Mouse (Mus musculus): ENCODE results near the gene B9d2. TPM values are rescaled to one million over a fixed set of nuclear protein-coding genes. Genes with fewer than 3 reads are reported as not detected.
A peak's percentile ranks its signal among the peaks of the same experiment; 100 is the strongest.

The B9d2 gene
- total RNA-seq, 1 experiment, result 5.5 TPM

DNA sequence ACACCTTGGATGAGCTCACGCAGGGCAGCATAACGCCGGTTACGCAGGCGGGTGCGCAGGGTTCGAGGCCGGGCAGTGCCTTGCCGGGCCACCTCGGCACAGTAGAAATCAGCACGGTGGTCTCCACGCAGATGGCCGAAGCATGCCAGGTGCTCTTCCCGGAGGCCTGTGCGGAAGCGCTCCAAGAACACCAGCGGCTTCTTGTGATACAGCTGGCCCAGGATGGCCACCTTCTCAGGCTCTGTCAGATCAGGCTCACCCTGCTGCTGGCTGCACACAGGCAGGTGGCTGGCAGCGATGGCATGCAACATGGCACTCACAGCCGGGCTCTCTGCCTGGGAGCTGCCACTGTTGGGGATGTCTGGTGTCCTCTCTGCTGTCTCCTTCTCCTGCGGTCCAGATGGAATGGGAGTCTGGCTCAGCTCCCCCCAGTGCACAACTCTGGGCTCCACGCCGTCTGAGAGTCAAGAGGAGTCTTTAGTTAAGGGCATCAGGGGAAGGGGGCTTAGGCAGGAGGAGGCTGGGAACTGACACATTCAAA is 35.2 kb downstream of the B9d2 start:
- Histone ChIP-seq H3K27ac (ENCODE audit: insufficient read depth, low read depth, low read length, poor library complexity, severe bottlenecking) (no peak overlapping the region), H3K9me3 (ENCODE audit: control insufficient read depth, insufficient read depth, low read depth, low read length) (no peaks in the 10 kb centered on the region), H3K4me3 (ENCODE audit: insufficient read depth in 1 of 2, low read depth in 1 of 2, low read length in 2 of 2, poor library complexity in 1 of 2, severe bottlenecking in 1 of 2) (no peak overlapping the region; a peak in 1 of 4 replicates), H3K4me1 (ENCODE audit: control insufficient read depth in 2 of 2, insufficient read depth in 2 of 2, low read length in 2 of 2, poor library complexity in 1 of 2) (peaks cover 3 to 5% of the 10 kb centered on the region in 2 experiments; a peak in 1 of 4 replicates), H3K36me3 (ENCODE audit: control insufficient read depth, insufficient read depth, low read length, poor library complexity, severe bottlenecking) (peaks cover 39% of the 10 kb centered on the region), H3K9ac (ENCODE audit: insufficient read depth, low read depth, low read length, poor library complexity, severe bottlenecking) (no peak overlapping the region)
- TF ChIP-seq HCFC1 (IDR thresholded peaks at IDR 0.05; ENCODE audit: borderline replicate concordance, insufficient read depth, low read length) (no peak), ZNF384 (IDR thresholded peaks at IDR 0.05; ENCODE audit: low read depth, low read length) (no peak), MAFK (IDR thresholded peaks at IDR 0.05; ENCODE audit: insufficient read depth, low read depth, low read length) (no peak), CHD2 (IDR thresholded peaks at IDR 0.05; ENCODE audit: low read depth, low read length) (no peak)
- in situ Hi-C loops (cut with MboI; ENCODE audit: low sequenced_read_pairs in 2 of 2, unreplicated experiment in 2 of 2), result no loop called here
- no peak for DNase-seq (ENCODE audit: low read depth, low spot score)

DNA sequence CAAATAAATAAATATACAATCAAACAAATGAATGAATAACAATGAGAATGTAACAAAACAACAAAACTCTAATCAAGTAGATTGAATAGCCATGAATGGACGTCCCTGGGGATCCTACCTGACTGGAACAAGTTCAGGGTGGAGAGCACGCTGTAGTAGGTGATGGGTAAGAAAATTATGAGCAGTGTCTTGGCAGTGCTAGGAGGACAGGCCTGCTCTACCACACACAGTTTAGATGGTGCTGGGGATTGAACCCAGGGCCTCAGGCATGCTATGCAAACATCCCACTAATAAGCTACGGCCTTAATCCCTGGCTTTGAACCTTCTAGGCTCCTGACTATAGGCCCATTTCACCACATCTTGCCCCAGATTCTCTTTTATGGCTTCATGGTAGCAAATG is 36.9 kb downstream of the B9d2 start:
- Histone ChIP-seq H3K4me3 (ENCODE audit: insufficient read depth in 1 of 2, low read depth in 1 of 2, low read length in 2 of 2, poor library complexity in 1 of 2, severe bottlenecking in 1 of 2) (no peak overlapping the region), H3K4me1 (ENCODE audit: control insufficient read depth in 2 of 2, insufficient read depth in 2 of 2, low read length in 2 of 2, poor library complexity in 1 of 2) (peaks cover 0 to 3% of the 10 kb centered on the region in 2 experiments; a peak in 1 of 4 replicates), H3K27ac (ENCODE audit: insufficient read depth, low read depth, low read length, poor library complexity, severe bottlenecking) (no peak overlapping the region), H3K9ac (ENCODE audit: insufficient read depth, low read depth, low read length, poor library complexity, severe bottlenecking) (no peak overlapping the region), H3K36me3 (ENCODE audit: control insufficient read depth, insufficient read depth, low read length, poor library complexity, severe bottlenecking) (peaks cover 44% of the 10 kb centered on the region), H3K9me3 (ENCODE audit: control insufficient read depth, insufficient read depth, low read depth, low read length) (no peaks in the 10 kb centered on the region)
- DNase-seq (ENCODE audit: low read depth, low spot score), result no peak
- TF ChIP-seq ZC3H11A (IDR thresholded peaks at IDR 0.05; ENCODE audit: borderline replicate concordance, low read depth, low read length), result no peak
- TF ChIP-seq ZNF384 (IDR thresholded peaks at IDR 0.05; ENCODE audit: low read depth, low read length), result no peak
- TF ChIP-seq HCFC1 (IDR thresholded peaks at IDR 0.05; ENCODE audit: borderline replicate concordance, insufficient read depth, low read length), result no peak
- no peak for TF ChIP-seq CHD2 (IDR thresholded peaks at IDR 0.05; ENCODE audit: low read depth, low read length)
- no peak for TF ChIP-seq MAFK (IDR thresholded peaks at IDR 0.05; ENCODE audit: insufficient read depth, low read depth, low read length)
- in situ Hi-C loops (cut with MboI; ENCODE audit: low sequenced_read_pairs in 2 of 2, unreplicated experiment in 2 of 2), result no loop called here

DNA sequence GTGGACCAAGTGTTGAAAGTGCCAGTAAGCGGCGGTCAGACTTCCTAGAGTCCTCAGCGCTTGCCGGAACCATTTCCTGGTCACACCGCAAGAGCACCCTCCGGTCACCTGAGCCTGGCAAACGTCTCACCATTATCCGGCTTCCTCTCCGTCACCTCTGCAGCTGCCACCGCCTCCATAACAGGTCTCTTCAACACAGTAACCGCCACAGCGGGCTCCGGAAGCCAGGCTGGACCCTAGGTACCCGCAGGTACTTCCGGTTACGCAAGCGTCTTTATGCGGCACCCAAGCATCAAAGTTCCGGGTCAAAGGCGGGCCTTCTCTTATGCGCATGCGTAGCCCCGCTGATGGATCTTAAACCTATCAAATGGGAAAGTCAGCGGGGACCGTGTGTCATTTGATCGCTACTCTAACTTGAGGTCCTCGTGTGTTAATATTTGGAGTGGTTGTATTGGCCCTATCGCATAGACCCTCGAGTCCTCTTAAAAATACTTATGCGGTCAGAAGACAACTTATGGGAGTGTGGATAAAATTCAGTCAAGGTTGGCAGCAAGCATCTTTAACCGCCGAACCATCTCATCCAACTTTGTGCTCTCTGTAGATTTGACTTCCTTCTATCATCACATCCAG is 38.3 kb downstream of the B9d2 start, which contains the start of gene Ccdc97:
Gene Ccdc97, minus strand, starts transcription at position 301 of the 630 bp plus-strand sequence.
- Histone ChIP-seq H3K9me3 (ENCODE audit: control insufficient read depth, insufficient read depth, low read depth, low read length) (no peaks in the 10 kb centered on the region), H3K4me1 (ENCODE audit: control insufficient read depth in 2 of 2, insufficient read depth in 2 of 2, low read length in 2 of 2, poor library complexity in 1 of 2) (peaks cover 0 to 3% of the 10 kb centered on the region in 2 experiments; a peak in 1 of 4 replicates), H3K36me3 (ENCODE audit: control insufficient read depth, insufficient read depth, low read length, poor library complexity, severe bottlenecking) (peaks cover 47% of the 10 kb centered on the region), H3K4me3 (ENCODE audit: insufficient read depth in 1 of 2, low read depth in 1 of 2, low read length in 2 of 2, poor library complexity in 1 of 2, severe bottlenecking in 1 of 2) (peak within 1 kb of the TSS; percentile 92 to 93), H3K27ac (ENCODE audit: insufficient read depth, low read depth, low read length, poor library complexity, severe bottlenecking) (peak within 1 kb of the TSS; percentile 67; the same call in 1 of the 2 replicates), H3K9ac (ENCODE audit: insufficient read depth, low read depth, low read length, poor library complexity, severe bottlenecking) (peak within 1 kb of the TSS; percentile 91)
- TF ChIP-seq HCFC1 (IDR thresholded peaks at IDR 0.05; ENCODE audit: borderline replicate concordance, insufficient read depth, low read length) (peak; percentile 47; the same call in 1 of the 2 replicates), ZC3H11A (IDR thresholded peaks at IDR 0.05; ENCODE audit: borderline replicate concordance, low read depth, low read length) (no peak)
- DNase-seq (ENCODE audit: low read depth, low spot score), result peak; percentile 95
- in situ Hi-C loops (cut with MboI; ENCODE audit: low sequenced_read_pairs in 2 of 2, unreplicated experiment in 2 of 2), result no loop called here

DNA sequence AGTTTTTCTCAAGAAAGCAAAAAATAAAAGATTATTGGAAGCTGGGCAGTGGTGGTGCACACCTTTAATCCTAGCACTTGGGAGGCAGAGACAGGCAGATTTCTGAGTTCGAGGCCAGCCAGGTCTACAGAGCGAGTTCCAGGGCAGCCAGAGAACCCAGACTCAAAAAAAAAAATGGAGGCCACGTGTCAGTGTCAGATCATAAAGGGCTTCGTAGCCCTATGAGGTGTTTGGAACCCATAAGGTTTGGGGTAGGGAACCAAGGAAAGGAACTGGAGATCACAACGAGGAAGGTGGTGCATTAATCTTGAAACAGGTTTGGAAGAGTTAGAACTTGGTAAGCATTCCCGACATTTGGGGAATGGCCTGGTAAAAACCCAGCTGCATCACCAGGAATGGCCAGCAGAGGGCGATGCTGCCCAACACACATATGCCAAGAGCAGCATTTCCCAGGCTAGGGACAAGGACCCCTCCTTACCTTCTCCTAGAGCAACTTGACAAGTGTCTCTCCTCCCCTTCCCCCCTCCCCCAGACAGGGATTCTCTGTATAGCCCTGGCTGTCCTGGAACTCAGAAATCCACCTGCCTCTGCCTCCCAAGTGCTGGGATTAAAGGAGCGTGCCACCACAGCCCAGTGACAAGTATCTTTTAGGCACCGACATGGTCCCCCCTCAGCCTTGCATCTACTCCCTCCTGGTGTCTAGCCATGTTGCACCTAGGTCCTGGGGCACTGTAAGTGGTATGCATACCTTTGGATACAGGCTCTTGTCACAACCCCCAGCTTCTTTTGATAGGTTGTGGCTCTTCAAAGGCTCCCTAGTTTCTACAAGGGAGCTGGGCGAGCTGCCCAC is 39.4 kb downstream of the B9d2 start:
- no peak overlapping the region for H3K27ac ChIP-seq (ENCODE audit: insufficient read depth, low read depth, low read length, poor library complexity, severe bottlenecking)
- no peak overlapping the region for H3K4me3 ChIP-seq (ENCODE audit: insufficient read depth in 1 of 2, low read depth in 1 of 2, low read length in 2 of 2, poor library complexity in 1 of 2, severe bottlenecking in 1 of 2)
- no peaks in the 10 kb centered on the region for H3K9me3 ChIP-seq (ENCODE audit: control insufficient read depth, insufficient read depth, low read depth, low read length)
- peak overlapping the region; percentile 40; the same call in 1 of the 2 replicates for H3K9ac ChIP-seq (ENCODE audit: insufficient read depth, low read depth, low read length, poor library complexity, severe bottlenecking)
- in situ Hi-C loops (cut with MboI; ENCODE audit: low sequenced_read_pairs in 2 of 2, unreplicated experiment in 2 of 2), result no loop called here
- peaks cover 47% of the 10 kb centered on the region for H3K36me3 ChIP-seq (ENCODE audit: control insufficient read depth, insufficient read depth, low read length, poor library complexity, severe bottlenecking)
- TF ChIP-seq CHD2 (IDR thresholded peaks at IDR 0.05; ENCODE audit: low read depth, low read length) (no peak), MAFK (IDR thresholded peaks at IDR 0.05; ENCODE audit: insufficient read depth, low read depth, low read length) (peak; percentile 26; the same call in 1 of the 2 replicates), ZC3H11A (IDR thresholded peaks at IDR 0.05; ENCODE audit: borderline replicate concordance, low read depth, low read length) (peak; percentile 19; the same call in 1 of the 2 replicates)
- peaks cover 0 to 3% of the 10 kb centered on the region in 2 experiments; a peak in 1 of 4 replicates for H3K4me1 ChIP-seq (ENCODE audit: control insufficient read depth in 2 of 2, insufficient read depth in 2 of 2, low read length in 2 of 2, poor library complexity in 1 of 2)
- DNase-seq (ENCODE audit: low read depth, low spot score), result peak; percentile 75
